Mouse (Mus musculus) forebrain, postnatal 0 days (tissue): ENCODE measurements around the gene Haus8. TPM values are rescaled to one million over a fixed set of nuclear protein-coding genes. Genes with fewer than 3 reads are reported as not detected.
"Not testable (repeated sequence)": the region's sequence is repeated elsewhere in the genome, so short reads cannot be mapped to it uniquely, and the experiment has no call there.

Experiments used
- ATAC-seq: fragments of 200-750 bp; cut with Nextera tagmentation; 2 replicates; pipeline ENCODE4 v1.8.0; 2017; ENCODE audit warnings: mild to moderate bottlenecking, moderate library complexity
- DNase-seq: peaks from one replicate; pipeline ENCODE4 v3.0.0-alpha.2; 2015
- H3K27ac ChIP-seq: fragments of 300-500 bp; sonication (generic); 2 replicates; pipeline ENCODE4 v1.5.1; 2014; ENCODE audit warnings: low read depth, mild to moderate bottlenecking, antibody characterized with exemption, low read length, moderate library complexity, mixed read lengths
- H3K27me3 ChIP-seq: fragments of 300-500 bp; sonication (generic); 2 replicates; pipeline ENCODE4 v1.6.1; 2014; ENCODE audit warnings: mild to moderate bottlenecking, low read length, mixed read lengths; ENCODE audit not compliant: insufficient read depth
- H3K36me3 ChIP-seq: fragments of 300-500 bp; sonication (generic); 2 replicates; pipeline ENCODE4 v1.6.1; 2014; ENCODE audit warnings: mild to moderate bottlenecking, moderate library complexity; ENCODE audit not compliant: insufficient read depth
- H3K4me1 ChIP-seq: fragments of 300-500 bp; sonication (generic); 2 replicates; pipeline ENCODE4 v1.6.1; 2014; ENCODE audit warnings: antibody characterized with exemption; ENCODE audit not compliant: insufficient read depth
- H3K4me2 ChIP-seq: fragments of 300-500 bp; sonication (generic); 2 replicates; pipeline ENCODE4 v1.6.1; 2014; ENCODE audit warnings: low read depth, mild to moderate bottlenecking, moderate library complexity
- H3K4me3 ChIP-seq: fragments of 300-500 bp; sonication (generic); 2 replicates; pipeline ENCODE4 v1.5.1; 2014; ENCODE audit warnings: low read depth, low read length, mixed read lengths
- H3K9ac ChIP-seq: fragments of 300-500 bp; sonication (generic); 2 replicates; pipeline ENCODE4 v1.6.1; 2014; ENCODE audit warnings: mild to moderate bottlenecking
- H3K9me3 ChIP-seq: fragments of 300-500 bp; sonication (generic); 2 replicates; pipeline ENCODE4 v1.6.1; 2016; ENCODE audit warnings: low read length
- CTCF ChIP-seq: sonication (generic); IDR thresholded peaks from 2 replicates; pipeline ENCODE4 v1.5.1; 2016; ENCODE audit warnings: antibody characterized with exemption, control low read depth, low read depth
- WGBS: fragments of 180-500 bp; shearing (Covaris S2); extraction: QIAGEN DNeasy Blood & Tissue Kit; methylation state at CpG from one replicate; pipeline ENCODE4 v1.1.7; 2014; 5-methylcytosine and 5-hydroxymethylcytosine counted together
- polyA plus RNA-seq: library from polyadenylated mRNA; unstranded; fragments of >200 nt; fragmentation: Nextera tagmentation; extraction: Ambion mirVana; gene quantifications from 2 replicates; pipeline ENCODE4 v1.2.1, GENCODE M21; 2015
- total RNA-seq: library from RNA; depleted of rRNA; stranded (reverse); fragments of >200 nt; gene quantifications from 2 replicates; pipeline ENCODE4 v1.2.3, GENCODE M21; 2014; rRNA removed

The Haus8 gene
- total and polyA plus RNA-seq, 2 experiments from 2014 or later, result 36.4 to 40.7 TPM

DNA sequence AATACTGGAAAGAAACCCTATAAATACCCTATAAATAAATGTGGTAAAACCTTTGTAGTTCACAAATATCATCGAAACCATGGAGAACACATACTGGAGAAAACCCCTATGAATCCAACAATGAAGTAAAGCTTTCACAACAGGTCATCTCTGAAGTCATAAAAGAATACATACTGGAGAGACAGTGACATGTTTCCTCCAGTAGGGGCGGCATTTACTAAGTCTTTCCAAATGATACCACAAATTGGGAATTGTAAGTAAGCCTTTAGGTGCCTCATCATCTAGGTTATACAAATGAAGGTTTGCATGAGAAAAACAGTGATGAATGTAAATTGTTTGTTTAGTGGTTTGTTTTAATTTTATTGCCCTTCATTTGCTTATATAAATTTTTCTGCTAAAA, 48.2 kb downstream of the Haus8 start:
- H3K36me3 ChIP-seq, result no peaks in the 10 kb centered on the region
- H3K9ac ChIP-seq, result no peak overlapping the region
- H3K9me3 ChIP-seq, result no peaks in the 10 kb centered on the region
- 52% methylated on average over 2 of the region's 2 CpGs for WGBS
- no peaks in the 10 kb centered on the region for H3K27me3 ChIP-seq
- H3K4me3 ChIP-seq, result no peak overlapping the region
- DNase-seq (no peak), ATAC-seq (no peak)
- H3K4me1 ChIP-seq, result no peaks in the 10 kb centered on the region
- H3K4me2 ChIP-seq, result no peak overlapping the region
- peak; percentile 45 for TF ChIP-seq CTCF
- H3K27ac ChIP-seq, result no peak overlapping the region

GRCm38 (mm10) chr8:71214266-71214665, 58.5 kb downstream of the Haus8 start:
- not testable (repeated sequence) for DNase-seq, H3K4me1 ChIP-seq, H3K36me3 ChIP-seq, H3K4me2 ChIP-seq, H3K27me3 ChIP-seq, H3K9me3 ChIP-seq, H3K9ac ChIP-seq, H3K4me3 ChIP-seq, ATAC-seq, H3K27ac ChIP-seq
- 84% methylated on average over 3 of the region's 5 CpGs for WGBS

- peak overlapping the region; percentile 35 for H3K4me2 ChIP-seq
- ATAC-seq (peak; percentile 55; the same call in 1 of the 2 replicates), DNase-seq (peak; percentile 1)
- not testable (repeated sequence) for H3K27ac ChIP-seq, H3K4me1 ChIP-seq, H3K9ac ChIP-seq, H3K9me3 ChIP-seq, H3K27me3 ChIP-seq, H3K36me3 ChIP-seq, H3K4me3 ChIP-seq
- 6% methylated on average over 6 of the region's 11 CpGs for WGBS
Observed at GRCm38 (mm10) chr8:71205541-71205967, 67.2 kb downstream of the Haus8 start.

Other genes starting within 250 kb of the Haus8 start
- gene Myo9b, start 220 bp downstream of the Haus8 start, total RNA-seq, result 31.4 and 35.2 TPM in 2 replicates
- 5.7 and 6.5 TPM in 2 replicates for gene Myo9b, start 220 bp downstream of the Haus8 start, polyA plus RNA-seq
- 148 and 195 TPM in 2 replicates for gene Use1, start 93.9 kb upstream of the Haus8 start, total RNA-seq
- 124 and 140 TPM in 2 replicates for gene Use1, start 93.9 kb upstream of the Haus8 start, polyA plus RNA-seq
- 14.3 and 16.2 TPM in 2 replicates for gene Ocel1, start 98.4 kb upstream of the Haus8 start, total RNA-seq
- gene Ocel1, start 98.4 kb upstream of the Haus8 start, polyA plus RNA-seq, result 5.2 and 6.6 TPM in 2 replicates
- 59.0 and 63.9 TPM in 2 replicates for gene Nr2f6, start 109.0 kb upstream of the Haus8 start, total RNA-seq
- gene Nr2f6, start 109.0 kb upstream of the Haus8 start, polyA plus RNA-seq, result 26.0 and 28.9 TPM in 2 replicates
- gene Ushbp1, start 122.9 kb upstream of the Haus8 start, total RNA-seq, result 3.5 and 5.6 TPM in 2 replicates
- 4.2 and 4.5 TPM in 2 replicates for gene Ushbp1, start 122.9 kb upstream of the Haus8 start, polyA plus RNA-seq
- gene Babam1, start 123.9 kb upstream of the Haus8 start, total RNA-seq, result 87.2 and 94.0 TPM in 2 replicates
- gene Babam1, start 123.9 kb upstream of the Haus8 start, polyA plus RNA-seq, result 98.9 and 107 TPM in 2 replicates
- 0.81 and 2.8 TPM in 2 replicates for gene Ankle1, start 133.1 kb upstream of the Haus8 start, total RNA-seq
- gene Ankle1, start 133.1 kb upstream of the Haus8 start, polyA plus RNA-seq, result 0.97 and 2.3 TPM in 2 replicates
- gene Abhd8, start 190.7 kb upstream of the Haus8 start, total RNA-seq, result 187 and 210 TPM in 2 replicates
- 168 and 169 TPM in 2 replicates for gene Abhd8, start 190.7 kb upstream of the Haus8 start, polyA plus RNA-seq
- gene Mrpl34, start 192.0 kb upstream of the Haus8 start, total RNA-seq, result 75.0 and 80.5 TPM in 2 replicates
- 145 and 184 TPM in 2 replicates for gene Mrpl34, start 192.0 kb upstream of the Haus8 start, polyA plus RNA-seq
- gene Dda1, start 196.3 kb upstream of the Haus8 start, total RNA-seq, result 179 and 184 TPM in 2 replicates
- 274 and 283 TPM in 2 replicates for gene Dda1, start 196.3 kb upstream of the Haus8 start, polyA plus RNA-seq
- 76.5 and 82.2 TPM in 2 replicates for gene Ano8, start 213.0 kb upstream of the Haus8 start, total RNA-seq
- gene Ano8, start 213.0 kb upstream of the Haus8 start, polyA plus RNA-seq, result 5.9 and 7.7 TPM in 2 replicates
- 23.6 and 33.6 TPM in 2 replicates for gene Gtpbp3, start 215.2 kb upstream of the Haus8 start, total RNA-seq
- gene Gtpbp3, start 215.2 kb upstream of the Haus8 start, polyA plus RNA-seq, result 6.9 and 9.4 TPM in 2 replicates
- gene Plvap, start 238.8 kb upstream of the Haus8 start, total RNA-seq, result 2.2 and 4.0 TPM in 2 replicates
- gene Plvap, start 238.8 kb upstream of the Haus8 start, polyA plus RNA-seq, result 6.9 and 8.7 TPM in 2 replicates